Mouse (Mus musculus): ENCODE results near the gene Hrg. TPM values are rescaled to one million over a fixed set of nuclear protein-coding genes. Genes with fewer than 3 reads are reported as not detected.
"Not testable (repeated sequence)": the region's sequence is repeated elsewhere in the genome, so short reads cannot be mapped to it uniquely, and the experiment has no call there.

Hrg gene
- polyA plus RNA-seq, 1 experiment = not detected

GRCm38 (mm10) chr16:22938541-22938940 is 12.3 kb upstream of the Hrg start:
- Histone ChIP-seq H3K36me3 (ENCODE audit: control insufficient read depth, insufficient read depth, low read length) (no peaks in the 10 kb centered on the region), H3K4me1 (ENCODE audit: control insufficient read depth, insufficient read depth, low read length) (no peaks in the 10 kb centered on the region), H3K27me3 (ENCODE audit: control insufficient read depth, insufficient read depth, low read length) (no peaks in the 10 kb centered on the region), H3K4me3 (ENCODE audit: control insufficient read depth, low read depth, low read length) (no peak overlapping the region), H3K27ac (ENCODE audit: control insufficient read depth, insufficient read depth, low read depth, low read length) (no peak overlapping the region)
- TF ChIP-seq POLR2A (IDR thresholded peaks at IDR 0.05; ENCODE audit: control insufficient read depth, low read depth, low read length) = no peak

GRCm38 (mm10) chr16:22939120-22939695 is 11.7 kb upstream of the Hrg start:
- Histone ChIP-seq H3K4me1 (ENCODE audit: control insufficient read depth, insufficient read depth, low read length) (no peaks in the 10 kb centered on the region), H3K4me3 (ENCODE audit: control insufficient read depth, low read depth, low read length) (no peak overlapping the region), H3K27ac (ENCODE audit: control insufficient read depth, insufficient read depth, low read depth, low read length) (no peak overlapping the region), H3K27me3 (ENCODE audit: control insufficient read depth, insufficient read depth, low read length) (no peaks in the 10 kb centered on the region), H3K36me3 (ENCODE audit: control insufficient read depth, insufficient read depth, low read length) (no peaks in the 10 kb centered on the region)
- TF ChIP-seq POLR2A (IDR thresholded peaks at IDR 0.05; ENCODE audit: control insufficient read depth, low read depth, low read length) (no peak), CTCF (IDR thresholded peaks at IDR 0.05; ENCODE audit: control insufficient read depth, insufficient read depth, insufficient replicate concordance, low read depth, low read length) (no peak)

- not testable (repeated sequence) for H3K27me3 ChIP-seq (ENCODE audit: control insufficient read depth, insufficient read depth, low read length); H3K4me3 ChIP-seq (ENCODE audit: control insufficient read depth, low read depth, low read length); H3K4me1 ChIP-seq (ENCODE audit: control insufficient read depth, insufficient read depth, low read length); H3K36me3 ChIP-seq (ENCODE audit: control insufficient read depth, insufficient read depth, low read length); H3K27ac ChIP-seq (ENCODE audit: control insufficient read depth, insufficient read depth, low read depth, low read length)
These were observed 8.9 kb upstream of the Hrg start for GRCm38 (mm10) chr16:22941825-22942476.

- no peak overlapping the region for H3K27ac ChIP-seq (ENCODE audit: control insufficient read depth, insufficient read depth, low read depth, low read length)
These were observed 3.5 kb upstream of the Hrg start for GRCm38 (mm10) chr16:22947371-22947770.

GRCm38 (mm10) chr16:22953069-22953468 is 2.2 kb downstream of the Hrg start:
- no peak overlapping the region for H3K4me3 ChIP-seq (ENCODE audit: control insufficient read depth, low read depth, low read length)

More at GRCm38 (mm10) chr16:22947371-22947770, 3.5 kb upstream of the Hrg start:
- Histone ChIP-seq H3K36me3 (ENCODE audit: control insufficient read depth, insufficient read depth, low read length) (no peaks in the 10 kb centered on the region), H3K27me3 (ENCODE audit: control insufficient read depth, insufficient read depth, low read length) (no peaks in the 10 kb centered on the region), H3K4me1 (ENCODE audit: control insufficient read depth, insufficient read depth, low read length) (no peaks in the 10 kb centered on the region), H3K4me3 (ENCODE audit: control insufficient read depth, low read depth, low read length) (no peak overlapping the region)
- TF ChIP-seq POLR2A (IDR thresholded peaks at IDR 0.05; ENCODE audit: control insufficient read depth, low read depth, low read length) = no peak

GRCm38 (mm10) chr16:22955397-22956084 is 4.7 kb downstream of the Hrg start:
- Histone ChIP-seq H3K36me3 (ENCODE audit: control insufficient read depth, insufficient read depth, low read length) (no peaks in the 10 kb centered on the region), H3K27me3 (ENCODE audit: control insufficient read depth, insufficient read depth, low read length) (no peaks in the 10 kb centered on the region), H3K4me3 (ENCODE audit: control insufficient read depth, low read depth, low read length) (no peak overlapping the region), H3K4me1 (ENCODE audit: control insufficient read depth, insufficient read depth, low read length) (peaks cover 5% of the 10 kb centered on the region), H3K27ac (ENCODE audit: control insufficient read depth, insufficient read depth, low read depth, low read length) (no peak overlapping the region)
- TF ChIP-seq CTCF (IDR thresholded peaks at IDR 0.05; ENCODE audit: control insufficient read depth, insufficient read depth, insufficient replicate concordance, low read depth, low read length) = no peak
- TF ChIP-seq POLR2A (IDR thresholded peaks at IDR 0.05; ENCODE audit: control insufficient read depth, low read depth, low read length) = no peak

More at GRCm38 (mm10) chr16:22953069-22953468, 2.2 kb downstream of the Hrg start:
- Histone ChIP-seq H3K27me3 (ENCODE audit: control insufficient read depth, insufficient read depth, low read length) (no peaks in the 10 kb centered on the region), H3K27ac (ENCODE audit: control insufficient read depth, insufficient read depth, low read depth, low read length) (no peak overlapping the region), H3K36me3 (ENCODE audit: control insufficient read depth, insufficient read depth, low read length) (no peaks in the 10 kb centered on the region), H3K4me1 (ENCODE audit: control insufficient read depth, insufficient read depth, low read length) (peaks cover 5% of the 10 kb centered on the region)
- TF ChIP-seq CTCF (IDR thresholded peaks at IDR 0.05; ENCODE audit: control insufficient read depth, insufficient read depth, insufficient replicate concordance, low read depth, low read length) = no peak
- no peak for TF ChIP-seq POLR2A (IDR thresholded peaks at IDR 0.05; ENCODE audit: control insufficient read depth, low read depth, low read length)

- H3K4me3 ChIP-seq (ENCODE audit: control insufficient read depth, low read depth, low read length) = no peak overlapping the region
- H3K27ac ChIP-seq (ENCODE audit: control insufficient read depth, insufficient read depth, low read depth, low read length) = no peak overlapping the region
- no peak for TF ChIP-seq CTCF (IDR thresholded peaks at IDR 0.05; ENCODE audit: control insufficient read depth, insufficient read depth, insufficient replicate concordance, low read depth, low read length)
- TF ChIP-seq POLR2A (IDR thresholded peaks at IDR 0.05; ENCODE audit: control insufficient read depth, low read depth, low read length) = no peak
These were observed 5.2 kb downstream of the Hrg start for GRCm38 (mm10) chr16:22956085-22956439.

More at GRCm38 (mm10) chr16:22956085-22956439, 5.2 kb downstream of the Hrg start:
- Histone ChIP-seq H3K27me3 (ENCODE audit: control insufficient read depth, insufficient read depth, low read length) (no peaks in the 10 kb centered on the region), H3K4me1 (ENCODE audit: control insufficient read depth, insufficient read depth, low read length) (peaks cover 5% of the 10 kb centered on the region), H3K36me3 (ENCODE audit: control insufficient read depth, insufficient read depth, low read length) (no peaks in the 10 kb centered on the region)

Measured in testis, adult 2 months (tissue).